Mouse (Mus musculus) v-Abl transformed pro-B cells (cell line): Measurements from ENCODE around the gene Mpv17l2.

Experiments
- in situ Hi-C, 2 experiments: fragments of 400-800 bp; cut with MboI; formaldehyde crosslinking; loops; one replicate each; pipeline ENCODE4 v1.15.1; 2025; ENCODE audit not compliant: unreplicated experiment in 2 of 2

The Mpv17l2 gene

GRCm38 (mm10) chr8:70729808-70730475 lies 30.8 kb downstream of the Mpv17l2 start:
- in situ Hi-C loops = no loop called here

- in situ Hi-C loops = no loop called here
Measured at GRCm38 (mm10) chr8:70726721-70727120, 34.0 kb downstream of the Mpv17l2 start.

- in situ Hi-C loops = no loop called here
Measured at GRCm38 (mm10) chr8:70725792-70726447, 34.8 kb downstream of the Mpv17l2 start.

GRCm38 (mm10) chr8:70724216-70724615 lies 36.5 kb downstream of the Mpv17l2 start:
- in situ Hi-C loops = loop anchor here (5.0 to 25.0 kb wide), 2 partner anchors 33 to 663 kb away; partner anchors contain the start of genes Babam1 (in 1 of the 2), Nr2f6 (in 1 of the 2) and Ushbp1 (in 1 of the 2)

- in situ Hi-C loops = loop anchor here (5.0 to 25.0 kb wide), 2 partner anchors 34 to 664 kb away; partner anchors contain the start of genes Babam1 (in 1 of the 2), Nr2f6 (in 1 of the 2) and Ushbp1 (in 1 of the 2)
Measured at GRCm38 (mm10) chr8:70723486-70724210, 37.1 kb downstream of the Mpv17l2 start, which contains the start of gene Pde4c. Gene Pde4c (plus strand): TSS chr8:70723720.

- in situ Hi-C loops = loop anchor here (5.0 to 25.0 kb wide), 2 partner anchors 36 to 666 kb away; partner anchors contain the start of genes Babam1 (in 1 of the 2), Nr2f6 (in 1 of the 2) and Ushbp1 (in 1 of the 2)
Measured at GRCm38 (mm10) chr8:70721601-70722000, 39.1 kb downstream of the Mpv17l2 start.

GRCm38 (mm10) chr8:70720739-70721138 lies 40.0 kb downstream of the Mpv17l2 start:
- in situ Hi-C loops = loop anchor here (5.0 to 25.0 kb wide), 2 partner anchors 37 to 667 kb away; partner anchors contain the start of genes Babam1 (in 1 of the 2), Nr2f6 (in 1 of the 2) and Ushbp1 (in 1 of the 2)

- in situ Hi-C loops = loop anchor here (5.0 to 25.0 kb wide), 4 partner anchors 32 to 667 kb away; partner anchors contain the start of genes Babam1 (in 1 of the 2), Nr2f6 (in 1 of the 2), Rab3a (in 1 of the 2) and Ushbp1 (in 1 of the 2)
Measured at GRCm38 (mm10) chr8:70719796-70720270, 40.9 kb downstream of the Mpv17l2 start.

GRCm38 (mm10) chr8:70718297-70718696 lies 42.4 kb downstream of the Mpv17l2 start, which contains the start of gene Gm3336:
Gene Gm3336 (plus strand): TSS chr8:70718543.
- in situ Hi-C loops = loop anchor here (5.0 to 25.0 kb wide), 3 partner anchors 34 to 669 kb away; partner anchors contain the start of genes Babam1 (in 1 of the 2), Nr2f6 (in 1 of the 2), Rab3a (in 1 of the 2) and Ushbp1 (in 1 of the 2)

GRCm38 (mm10) chr8:70716521-70717400 lies 44.0 kb downstream of the Mpv17l2 start:
- in situ Hi-C loops = loop anchor here (5.0 to 25.0 kb wide), 3 partner anchors 36 to 671 kb away; partner anchors contain the start of genes Babam1 (in 1 of the 2), Nr2f6 (in 1 of the 2), Rab3a (in 1 of the 2) and Ushbp1 (in 1 of the 2)

GRCm38 (mm10) chr8:70715086-70715485 lies 45.7 kb downstream of the Mpv17l2 start:
- in situ Hi-C loops = loop anchor here (5.0 to 25.0 kb wide), 3 partner anchors 37 to 672 kb away; partner anchors contain the start of genes Babam1 (in 1 of the 2), Nr2f6 (in 1 of the 2), Rab3a (in 1 of the 2) and Ushbp1 (in 1 of the 2)

GRCm38 (mm10) chr8:70713991-70714390 lies 46.8 kb downstream of the Mpv17l2 start:
- in situ Hi-C loops = loop anchor here (5.0 to 25.0 kb wide), 5 partner anchors 42 to 673 kb away; partner anchors contain the start of genes Babam1 (in 1 of the 2), Gdf15 (in 1 of the 2), Lsm4 (in 1 of the 2) and Nr2f6 (in 1 of the 2)

- in situ Hi-C loops = loop anchor here (5.0 to 25.0 kb wide), 5 partner anchors 39 to 676 kb away; partner anchors contain the start of genes Babam1 (in 1 of the 2), Gdf15 (in 1 of the 2), Lsm4 (in 1 of the 2) and Nr2f6 (in 1 of the 2)
Measured at GRCm38 (mm10) chr8:70711041-70711440, 49.7 kb downstream of the Mpv17l2 start.

GRCm38 (mm10) chr8:70710296-70710695 lies 50.5 kb downstream of the Mpv17l2 start:
- in situ Hi-C loops = loop anchor here (5.0 to 25.0 kb wide), 5 partner anchors 38 to 677 kb away; partner anchors contain the start of genes Babam1 (in 1 of the 2), Gdf15 (in 1 of the 2), Lsm4 (in 1 of the 2) and Nr2f6 (in 1 of the 2)

GRCm38 (mm10) chr8:70709794-70710193 lies 51.0 kb downstream of the Mpv17l2 start:
- in situ Hi-C loops = loop anchor here (5.0 to 25.0 kb wide), 5 partner anchors 37 to 678 kb away; partner anchors contain the start of genes Lsm4 (in 2 of the 2), Babam1 (in 1 of the 2), Gdf15 (in 1 of the 2) and Nr2f6 (in 1 of the 2)
